Mouse (Mus musculus): ENCODE data around the gene Myo3a.

- TF ChIP-seq CTCF (IDR thresholded peaks at IDR 0.05; ENCODE audit: low read depth) (no peak), EP300 (IDR thresholded peaks at IDR 0.05; ENCODE audit: low read depth) (no peak)
Measured at GRCm38 (mm10) chr2:22624188-22624975, 397.1 kb downstream of the Myo3a start.

Data from liver, embryonic 14.5 days (tissue).